Mouse (Mus musculus) cerebellum, postnatal 10 days (tissue): ENCODE results near the gene Tmem211.

Experiments
- DNase-seq, 2 experiments: peaks; one replicate each; pipeline ENCODE4 v3.0.0; 2021; ENCODE audit warnings: mixed read lengths in 2 of 2

The Tmem211 gene

DNA sequence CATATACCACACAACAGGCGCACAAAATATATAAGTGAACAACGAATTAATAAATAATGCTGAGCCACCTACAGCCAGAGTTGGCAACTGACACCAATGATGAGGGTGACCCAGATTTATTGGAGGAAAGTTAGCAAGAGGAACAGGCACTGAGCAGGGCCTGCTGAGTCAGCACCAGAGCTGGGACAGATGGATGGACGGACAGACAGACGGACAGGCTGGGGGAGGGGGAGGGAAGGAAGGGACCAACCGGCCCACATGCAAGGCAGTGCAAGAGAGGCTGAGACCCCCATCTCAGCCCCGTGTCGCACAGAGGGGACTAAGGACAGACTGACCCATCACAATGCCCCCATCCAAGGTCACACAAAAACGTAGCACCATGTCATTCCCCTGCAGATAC is 12.7 kb upstream of the Tmem211 start:
- no peak for DNase-seq

DNA sequence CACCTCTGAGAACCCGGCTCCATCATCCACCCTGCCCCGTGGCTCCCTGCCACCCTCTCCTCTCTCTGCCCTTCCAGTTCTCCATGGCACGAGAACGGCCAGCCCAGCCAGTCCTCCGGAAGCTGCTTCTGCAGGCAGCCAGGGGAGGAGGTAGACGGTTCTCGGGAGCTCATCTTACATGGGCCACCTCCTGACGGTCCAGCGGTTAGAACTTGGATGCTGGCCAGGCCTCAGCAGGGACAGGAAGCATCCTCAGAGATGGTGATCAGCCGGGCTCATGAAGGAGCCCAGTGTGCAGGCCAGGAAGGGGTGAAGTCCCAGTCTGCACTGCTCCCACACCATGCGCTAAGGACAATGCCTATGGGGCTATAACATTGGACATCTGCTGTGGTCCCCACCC is 12.3 kb upstream of the Tmem211 start:
- DNase-seq, result no peak

- no peak for DNase-seq
Observed at GRCm38 (mm10) chr5:113215610-113216011, 11.1 kb upstream of the Tmem211 start.

DNA sequence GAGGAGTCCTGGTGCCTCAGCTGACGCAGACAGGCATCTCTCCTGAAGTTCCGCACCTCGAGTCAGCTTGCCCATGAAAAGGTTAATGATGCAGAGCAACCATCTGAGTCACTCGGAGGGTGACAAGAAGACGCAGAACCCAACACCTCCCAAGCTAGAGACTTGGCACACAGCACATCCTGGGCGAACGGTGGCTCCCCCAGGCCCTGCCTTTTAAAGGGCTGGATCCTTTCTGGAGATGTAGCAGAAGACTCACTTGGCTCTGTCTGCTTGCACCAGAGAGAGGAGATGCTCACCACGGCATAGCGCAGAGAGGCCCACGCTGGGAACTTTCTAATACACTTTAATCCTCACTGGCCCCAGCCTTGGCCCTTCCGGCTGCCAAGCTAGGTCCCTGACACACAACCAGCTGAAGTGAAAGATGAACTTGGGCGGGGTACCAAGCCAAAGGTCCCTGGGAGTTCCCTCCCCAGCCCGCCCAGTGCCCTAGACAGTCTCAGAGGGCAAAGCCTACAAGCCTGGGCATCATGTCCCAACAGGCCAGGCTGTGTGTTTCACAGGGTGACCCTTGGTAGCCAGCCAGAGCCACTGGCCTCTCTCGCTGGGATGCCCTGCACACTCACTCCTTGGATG is 10.3 kb upstream of the Tmem211 start:
- DNase-seq, result no peak

DNA sequence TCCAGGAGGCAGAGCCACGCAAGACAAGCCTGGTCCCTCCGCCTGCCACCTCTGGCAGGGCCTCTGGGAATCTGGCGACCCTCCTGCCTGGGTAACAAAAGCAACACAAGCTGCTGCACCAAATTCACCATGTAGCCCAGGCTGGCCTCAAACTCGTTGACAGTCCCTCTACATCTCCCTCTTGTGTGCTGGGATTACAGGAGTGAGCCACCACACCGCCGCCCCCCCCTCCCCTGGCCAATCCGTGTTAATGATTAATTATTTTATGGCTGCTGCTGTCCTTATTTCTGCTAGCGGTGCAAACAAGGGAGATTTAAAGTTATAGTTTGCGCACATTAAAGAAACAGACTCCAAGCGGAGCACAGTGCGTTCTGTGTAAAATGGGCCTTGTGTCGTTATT is 9.6 kb upstream of the Tmem211 start:
- no peak for DNase-seq

- DNase-seq, result no peak
Observed at GRCm38 (mm10) chr5:113218617-113219235, 8.0 kb upstream of the Tmem211 start.

- no peak for DNase-seq
Observed at GRCm38 (mm10) chr5:113219450-113219849, 7.3 kb upstream of the Tmem211 start.

GRCm38 (mm10) chr5:113219876-113220275 is 6.8 kb upstream of the Tmem211 start:
- DNase-seq, result no peak

GRCm38 (mm10) chr5:113220383-113221146 is 6.1 kb upstream of the Tmem211 start:
- peak; percentile 60 to 63 for DNase-seq

- DNase-seq, result peak; percentile 90 to 92
Observed at GRCm38 (mm10) chr5:113221147-113221865, 5.4 kb upstream of the Tmem211 start, which contains the start of gene 2900026A02Rik. 2900026A02Rik (minus strand) TSS chr5:113221236.

DNA sequence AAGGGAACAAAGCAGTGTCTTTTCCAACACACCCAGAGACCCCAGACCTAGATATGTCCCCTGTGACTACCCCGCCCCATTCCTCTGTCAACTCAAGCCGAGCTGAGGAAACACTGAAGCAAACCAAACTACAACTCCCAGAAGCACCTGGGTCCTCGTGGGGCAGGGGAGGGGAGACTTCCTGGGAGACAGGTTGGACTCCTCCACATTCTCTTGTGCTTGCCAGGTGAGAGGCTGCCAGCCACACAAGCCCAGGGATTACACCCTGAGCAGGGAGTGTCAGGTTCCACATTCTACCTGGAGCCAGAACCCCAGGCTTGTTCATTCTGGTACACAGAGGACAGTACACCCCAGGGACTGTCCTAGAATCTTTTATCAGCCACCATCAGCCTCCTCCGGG is 2.8 kb upstream of the Tmem211 start:
- no peak for DNase-seq

GRCm38 (mm10) chr5:113225271-113225670 is 1.4 kb upstream of the Tmem211 start:
- peak; percentile 41 to 56 for DNase-seq

DNA sequence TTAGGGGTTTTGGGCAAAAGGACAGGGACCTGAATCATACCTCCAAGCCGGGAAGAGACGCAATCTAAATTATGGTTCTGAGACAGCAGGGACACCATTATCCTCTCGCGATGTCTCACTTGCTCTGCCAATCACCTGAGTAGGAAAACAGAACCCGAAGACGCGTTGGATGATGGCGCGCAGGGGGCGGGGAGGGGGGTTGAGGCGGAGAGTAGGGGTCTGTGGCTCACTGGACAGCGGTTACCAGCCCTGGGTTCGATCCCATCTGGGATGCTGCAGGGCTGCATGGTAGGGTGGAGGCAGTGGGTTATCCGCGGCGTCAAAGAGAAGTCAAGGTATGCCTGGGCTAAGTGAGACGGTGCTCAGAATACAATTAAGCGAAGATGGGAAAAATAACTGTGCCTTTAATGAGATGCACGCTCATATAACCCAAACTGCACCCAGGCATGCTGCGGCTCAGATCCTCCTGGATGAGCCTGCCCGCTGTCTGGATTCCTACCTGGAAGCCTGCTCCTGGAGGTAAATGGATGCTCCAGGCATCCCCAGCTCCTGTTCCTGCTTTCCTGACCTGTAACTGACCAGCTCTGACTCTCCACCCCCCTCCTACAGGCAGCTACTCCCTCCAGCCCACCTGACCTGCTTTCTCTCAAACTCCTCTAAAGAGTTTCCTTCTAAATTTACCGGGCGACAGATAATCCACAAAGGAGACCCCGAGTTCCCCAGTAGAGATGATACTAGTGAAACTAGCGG is 848 bp upstream of the Tmem211 start:
- DNase-seq, result peak; percentile 31 to 34

GRCm38 (mm10) chr5:113230196-113230595 is 3.5 kb downstream of the Tmem211 start:
- no peak for DNase-seq

DNA sequence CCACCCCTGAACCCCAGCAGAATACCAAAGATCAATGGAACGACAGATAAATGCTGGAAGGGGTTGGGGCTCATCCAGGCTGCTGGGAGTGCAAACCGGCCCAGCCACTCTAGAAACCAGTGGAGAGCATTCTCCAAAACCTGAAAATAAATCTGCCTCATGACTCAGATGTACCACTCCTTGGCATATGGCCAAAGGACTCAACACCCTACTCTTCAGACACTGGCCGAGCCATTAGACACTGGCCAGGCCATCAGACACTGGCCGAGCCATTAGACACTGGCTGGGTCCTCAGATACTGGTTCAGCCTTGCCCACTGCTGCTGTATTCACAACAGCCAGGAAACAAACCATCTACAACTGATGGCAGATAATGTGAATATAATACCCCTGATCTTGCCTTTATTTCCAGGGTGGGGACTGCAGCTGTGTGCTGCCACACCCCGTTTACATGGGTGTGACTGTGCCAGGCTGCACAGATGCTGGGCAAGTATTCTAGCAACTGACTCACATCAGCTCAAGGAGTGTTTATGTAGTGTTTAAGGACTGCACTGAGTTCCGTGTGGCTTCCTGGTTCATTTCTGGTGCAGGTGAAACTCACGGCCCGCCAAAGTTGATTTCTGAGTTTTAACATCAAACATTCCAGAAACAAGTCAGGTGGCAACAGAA is 22.7 kb downstream of the Tmem211 start:
- DNase-seq, result no peak

GRCm38 (mm10) chr5:113250806-113251205 is 24.1 kb downstream of the Tmem211 start:
- DNase-seq, result no peak

- DNase-seq, result no peak
Observed at GRCm38 (mm10) chr5:113265637-113266036, 38.9 kb downstream of the Tmem211 start.

- DNase-seq, result no peak
Observed at GRCm38 (mm10) chr5:113268246-113268645, 41.5 kb downstream of the Tmem211 start.

DNA sequence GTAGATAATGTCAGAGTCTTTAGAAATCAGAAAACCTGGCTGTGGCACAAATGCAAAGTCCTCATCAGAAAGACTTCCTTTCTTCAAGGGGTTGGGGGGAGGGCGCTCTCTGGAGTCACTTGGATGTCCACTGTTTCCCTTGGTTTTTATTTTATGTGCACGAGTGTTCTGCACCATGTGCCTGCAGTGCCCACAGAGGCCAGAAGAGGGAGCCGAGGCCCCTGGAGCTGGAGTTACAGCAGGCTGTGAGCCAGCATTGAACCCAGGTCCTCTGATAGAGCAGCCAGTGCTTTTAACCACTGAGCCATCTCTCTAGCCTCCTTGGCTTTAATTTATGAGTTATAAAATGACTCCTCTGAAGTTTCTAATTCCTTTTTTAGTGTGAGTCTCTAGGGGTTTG is 43.3 kb downstream of the Tmem211 start:
- DNase-seq, result peak in 1 of 2 experiments; percentile 60

DNA sequence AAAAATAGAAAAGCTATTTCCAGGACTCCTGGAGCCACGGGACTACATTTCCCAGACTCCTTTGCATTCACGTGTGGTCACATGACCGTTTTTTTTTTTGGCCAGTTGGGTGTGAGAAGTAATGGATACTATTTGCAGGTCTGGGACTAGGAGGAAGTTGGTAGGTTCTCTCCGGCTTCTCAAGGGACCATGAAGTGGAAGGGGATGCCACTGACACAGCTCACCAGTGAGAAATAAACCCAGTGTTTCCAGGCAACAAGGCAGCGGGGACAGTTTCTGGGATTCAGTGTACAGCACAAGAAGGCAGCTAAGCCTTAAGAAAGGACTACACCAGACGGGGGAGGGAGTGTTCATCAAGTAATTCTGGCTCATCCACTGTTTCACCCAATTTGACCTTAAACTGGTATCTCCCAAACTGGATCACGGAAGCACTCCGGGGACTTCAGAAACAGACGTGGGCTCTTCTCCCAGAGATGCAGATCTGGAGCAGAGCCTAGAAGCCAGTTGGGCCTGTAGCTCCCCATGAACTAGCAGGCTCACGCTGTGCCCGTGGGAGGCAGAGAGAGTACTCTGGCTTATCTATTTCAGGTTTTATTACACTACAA is 44.6 kb downstream of the Tmem211 start:
- DNase-seq, result peak; percentile 48 to 50

DNA sequence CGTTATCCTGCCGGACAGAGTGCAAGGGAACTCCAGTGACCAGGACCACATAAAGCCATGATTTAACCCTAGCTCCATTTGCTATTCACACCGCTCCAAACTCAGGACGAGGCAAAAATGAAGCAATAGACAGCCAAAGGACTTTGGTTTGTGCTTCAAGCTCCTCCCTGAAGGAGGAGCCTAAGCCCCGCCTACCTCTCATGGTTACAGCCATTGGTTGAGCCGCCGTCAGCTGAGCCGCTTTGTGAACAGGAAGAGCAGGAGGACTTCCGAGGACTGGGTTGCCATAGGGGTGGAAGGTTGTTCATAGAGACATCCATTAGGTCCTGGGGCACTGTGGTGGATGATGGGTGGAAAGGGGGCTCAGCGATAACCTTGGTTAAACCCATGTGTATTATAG is 49.1 kb downstream of the Tmem211 start:
- no peak for DNase-seq
